Mouse (Mus musculus): ENCODE measurements around the gene Egr2. TPM values are rescaled to one million over a fixed set of nuclear protein-coding genes. Genes with fewer than 3 reads are reported as not detected.

Gene Egr2
- total RNA-seq, 2 experiments from 2014 or later: 0.73 to 1.8 TPM

DNA sequence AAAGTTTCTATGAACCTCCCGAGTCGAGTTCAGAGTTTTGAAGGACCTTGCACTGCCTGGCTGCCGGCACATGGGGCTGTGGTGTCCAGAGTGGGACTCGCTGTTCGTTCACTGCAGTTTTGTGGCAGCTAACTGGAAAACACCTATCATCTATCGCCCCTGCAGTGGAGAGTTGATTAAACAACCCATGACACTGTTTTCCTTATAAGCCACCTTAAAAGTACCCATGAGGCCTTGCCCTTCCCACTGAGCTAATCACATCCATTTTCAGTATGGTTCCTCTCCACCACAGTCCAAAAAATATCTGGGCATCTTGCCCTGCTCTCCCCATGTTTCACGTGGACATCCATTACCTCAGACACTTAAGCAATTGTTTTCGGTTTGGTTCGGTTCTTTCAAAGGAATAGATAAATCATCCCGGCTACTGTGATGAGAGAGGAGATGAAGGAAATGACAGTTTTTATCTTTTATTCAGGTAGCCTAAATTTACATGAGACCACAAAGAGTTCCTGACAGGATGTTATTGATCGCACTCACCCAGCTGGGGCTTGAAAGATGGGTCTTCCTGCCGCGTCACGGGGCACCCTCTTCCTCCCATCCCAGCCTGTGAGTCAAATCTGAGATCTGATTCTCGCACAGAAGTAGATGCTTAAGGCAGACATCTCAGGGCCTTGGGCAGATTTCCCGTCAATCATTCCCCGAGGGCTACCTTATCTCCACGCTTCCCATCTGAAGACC is 50.8 kb downstream of the Egr2 start:
- intact Hi-C loops (cut with DNase I): no loop called here
- no peak for DNase-seq

Other genes with a start within 250 kb of the Egr2 start
- gene Ado, start 13.5 kb downstream of the Egr2 start, total RNA-seq (2021): 10 to 100 TPM; 18.7 to 19.5 TPM